Mouse (Mus musculus) cerebral cortex, adult 2 months (tissue): ENCODE results near the gene Prom2.

Source experiments
- WGBS: fragments of 180-500 bp; shearing (Covaris S2); methylation state at CpG from one replicate; pipeline ENCODE4 v1.1.7; 2018; 5-methylcytosine and 5-hydroxymethylcytosine counted together

Gene Prom2

GRCm38 (mm10) chr2:127523950-127524729 is 17.1 kb downstream of the Prom2 start:
- WGBS = 56% methylated on average over 7 of the region's 7 CpGs

DNA sequence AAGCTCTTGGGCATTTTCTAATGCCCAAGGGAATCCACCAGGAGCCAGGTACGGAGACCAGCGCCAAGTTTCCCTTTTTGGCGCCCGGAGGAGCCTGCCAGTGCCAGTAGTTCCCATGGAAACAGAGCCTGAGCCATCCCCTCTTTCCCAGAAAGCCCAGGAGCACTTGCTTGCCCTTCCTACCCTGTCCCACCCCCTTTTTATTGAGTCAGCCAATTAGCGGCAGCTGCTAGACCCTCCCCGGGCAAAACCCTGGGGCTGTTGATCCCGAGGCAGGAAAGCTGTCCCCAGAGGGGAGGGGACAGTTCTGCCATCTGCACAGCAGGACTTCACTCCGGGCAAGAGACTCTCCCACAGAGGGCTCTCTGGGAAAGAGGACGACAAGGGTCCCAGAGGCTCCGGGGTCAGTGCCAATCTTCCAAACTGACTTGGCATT is 19.2 kb downstream of the Prom2 start, which contains the start of gene Kcnip3:
Gene Kcnip3, minus strand, starts transcription at position 89 of the 436 bp plus-strand sequence.
- WGBS = 8% methylated on average over 10 of the region's 10 CpGs

- 5% methylated on average over 18 of the region's 18 CpGs for WGBS
These were observed 19.9 kb downstream of the Prom2 start for GRCm38 (mm10) chr2:127521172-127522005.

DNA sequence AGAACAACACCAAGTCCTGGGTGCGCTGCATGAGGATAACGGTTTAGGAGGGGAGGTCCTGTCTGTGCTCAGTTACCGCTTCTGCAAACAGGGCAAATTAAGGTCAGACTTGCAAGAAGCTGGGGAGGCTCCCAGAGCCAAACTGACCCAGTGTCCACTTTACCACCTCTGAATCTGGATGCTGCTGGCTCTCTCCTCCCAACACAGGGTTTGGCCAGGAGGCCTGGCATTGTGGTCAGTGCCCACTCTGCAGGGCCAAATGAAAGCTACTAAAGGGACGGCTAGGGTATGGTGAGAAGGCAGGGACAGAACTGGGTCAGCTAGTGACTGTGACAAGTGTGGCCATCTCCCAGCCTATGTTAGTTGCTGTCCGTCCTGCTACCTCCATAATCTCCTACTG is 22.0 kb downstream of the Prom2 start:
- WGBS = 56% methylated on average over 5 of the region's 5 CpGs

- 56% methylated on average over 3 of the region's 3 CpGs for WGBS
These were observed 22.4 kb downstream of the Prom2 start for GRCm38 (mm10) chr2:127518831-127519230.

- WGBS = 14% methylated on average over 3 of the region's 3 CpGs
These were observed 23.0 kb downstream of the Prom2 start for GRCm38 (mm10) chr2:127518273-127518672.

GRCm38 (mm10) chr2:127517081-127517480 is 24.2 kb downstream of the Prom2 start:
- WGBS = 38% methylated on average over 8 of the region's 8 CpGs

DNA sequence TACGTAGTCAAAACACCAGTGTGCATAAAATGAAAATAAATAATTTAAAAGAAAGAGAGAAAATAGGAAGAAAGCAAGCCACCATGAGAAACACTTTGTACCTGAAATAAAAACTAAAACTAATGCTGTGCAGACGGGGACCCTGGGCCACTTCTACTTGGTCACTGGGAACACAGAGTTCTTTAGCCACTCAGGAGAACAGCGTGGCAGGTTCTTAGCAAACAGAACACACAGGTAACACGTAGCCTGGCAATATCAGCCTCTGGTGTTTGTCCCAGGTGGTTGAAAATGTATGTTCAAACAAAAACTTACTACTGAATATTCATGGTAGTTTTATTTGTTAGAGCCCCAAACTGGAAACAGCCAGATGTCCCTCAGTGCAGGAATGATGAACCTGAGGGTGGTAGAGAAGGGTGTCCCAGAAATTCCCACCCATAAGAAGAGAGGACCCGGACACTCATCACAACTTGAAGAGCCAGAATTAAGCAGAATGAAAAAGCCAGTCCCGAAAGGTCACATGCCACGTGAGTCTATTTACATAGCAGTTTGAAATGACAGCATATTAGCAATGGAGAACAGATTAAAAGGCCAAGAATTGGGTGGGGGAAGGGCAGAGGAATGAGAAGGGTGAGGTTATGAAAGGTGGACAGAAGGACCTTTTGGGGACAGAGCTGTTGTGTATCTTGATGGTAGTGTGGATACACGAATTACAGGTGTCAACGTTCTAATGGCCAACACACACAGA is 26.7 kb downstream of the Prom2 start:
- WGBS = 76% methylated on average over 9 of the region's 9 CpGs

- 39% methylated on average over 3 of the region's 3 CpGs for WGBS
These were observed 28.0 kb downstream of the Prom2 start for GRCm38 (mm10) chr2:127513244-127513643.

DNA sequence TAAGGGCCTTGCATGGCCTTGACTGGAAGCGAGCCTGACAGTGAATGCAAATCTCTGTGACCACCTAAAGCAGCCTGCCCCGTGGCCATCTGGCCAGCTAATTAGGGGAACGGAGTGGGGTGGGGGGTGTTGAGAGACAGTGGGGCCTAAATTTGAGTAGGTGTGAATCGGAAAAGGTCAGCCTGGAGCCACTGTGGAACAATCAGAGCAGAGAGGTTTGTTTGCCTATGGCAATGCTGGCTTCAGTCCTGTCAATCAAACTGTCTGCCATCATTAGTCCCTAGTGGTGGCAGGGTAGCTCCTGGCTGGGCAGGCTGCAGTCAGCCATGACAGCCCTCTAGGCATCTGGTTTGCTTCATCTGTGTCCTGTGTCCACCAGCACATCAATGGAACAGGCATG is 29.8 kb downstream of the Prom2 start:
- WGBS = 59% methylated on average over 4 of the region's 4 CpGs

GRCm38 (mm10) chr2:127507967-127508660 is 33.2 kb downstream of the Prom2 start:
- 40% methylated on average over 7 of the region's 7 CpGs for WGBS

DNA sequence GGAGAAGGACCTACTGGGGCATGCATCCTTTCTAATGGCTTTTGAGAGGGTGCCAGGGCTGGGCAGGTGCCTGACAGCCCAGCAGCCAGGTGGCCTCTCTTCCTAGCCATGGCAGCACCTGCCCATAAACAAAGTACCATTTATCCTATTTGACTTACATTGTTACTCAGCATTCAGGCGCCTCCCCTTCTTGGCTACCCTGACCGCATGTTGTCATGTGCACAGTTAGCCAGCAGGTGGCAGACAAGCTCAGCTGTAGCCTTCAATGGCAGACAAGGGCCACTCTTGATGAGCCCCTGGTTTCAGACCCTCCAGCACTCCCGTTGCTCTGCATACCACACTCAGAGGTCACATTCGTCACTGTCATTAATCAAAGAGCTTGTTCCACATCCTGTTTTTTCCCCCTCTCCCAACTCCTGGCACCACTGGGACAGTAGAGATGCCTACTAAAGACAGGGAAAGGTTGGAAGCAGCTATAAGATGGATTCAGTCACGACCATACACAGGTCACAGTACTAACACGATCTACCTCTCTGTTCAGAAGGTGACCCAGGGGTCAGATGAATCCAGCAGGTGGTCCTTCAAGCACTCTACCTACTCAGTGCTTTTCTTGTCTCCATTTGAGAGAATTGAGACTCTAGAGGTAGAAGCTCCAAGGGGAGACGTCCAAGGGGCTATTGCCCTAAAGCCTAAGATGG is 34.0 kb downstream of the Prom2 start:
- 33% methylated on average over 7 of the region's 7 CpGs for WGBS

- WGBS = 71% methylated on average over 6 of the region's 6 CpGs
These were observed 35.1 kb downstream of the Prom2 start for GRCm38 (mm10) chr2:127506131-127506632.

DNA sequence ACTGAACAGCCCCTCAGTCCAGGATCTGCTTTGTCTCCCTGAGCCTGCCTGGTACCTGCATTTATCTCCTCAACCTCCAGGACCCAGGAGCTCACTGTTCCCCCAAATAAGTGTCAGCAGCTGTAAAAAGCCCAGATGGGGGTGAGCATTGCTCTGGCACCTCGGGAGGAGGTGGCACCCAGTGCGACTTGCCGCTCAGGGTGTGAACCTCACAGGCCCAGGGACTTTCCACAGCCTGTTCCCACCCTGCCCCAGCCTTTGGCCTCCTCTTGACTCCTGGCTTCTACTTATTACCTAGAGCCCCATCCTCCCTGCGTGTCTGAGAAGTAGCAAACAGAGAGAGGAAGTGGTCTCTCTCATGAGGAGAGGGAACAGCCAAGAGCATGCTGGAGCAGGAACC is 36.1 kb downstream of the Prom2 start:
- WGBS = 58% methylated on average over 4 of the region's 4 CpGs

DNA sequence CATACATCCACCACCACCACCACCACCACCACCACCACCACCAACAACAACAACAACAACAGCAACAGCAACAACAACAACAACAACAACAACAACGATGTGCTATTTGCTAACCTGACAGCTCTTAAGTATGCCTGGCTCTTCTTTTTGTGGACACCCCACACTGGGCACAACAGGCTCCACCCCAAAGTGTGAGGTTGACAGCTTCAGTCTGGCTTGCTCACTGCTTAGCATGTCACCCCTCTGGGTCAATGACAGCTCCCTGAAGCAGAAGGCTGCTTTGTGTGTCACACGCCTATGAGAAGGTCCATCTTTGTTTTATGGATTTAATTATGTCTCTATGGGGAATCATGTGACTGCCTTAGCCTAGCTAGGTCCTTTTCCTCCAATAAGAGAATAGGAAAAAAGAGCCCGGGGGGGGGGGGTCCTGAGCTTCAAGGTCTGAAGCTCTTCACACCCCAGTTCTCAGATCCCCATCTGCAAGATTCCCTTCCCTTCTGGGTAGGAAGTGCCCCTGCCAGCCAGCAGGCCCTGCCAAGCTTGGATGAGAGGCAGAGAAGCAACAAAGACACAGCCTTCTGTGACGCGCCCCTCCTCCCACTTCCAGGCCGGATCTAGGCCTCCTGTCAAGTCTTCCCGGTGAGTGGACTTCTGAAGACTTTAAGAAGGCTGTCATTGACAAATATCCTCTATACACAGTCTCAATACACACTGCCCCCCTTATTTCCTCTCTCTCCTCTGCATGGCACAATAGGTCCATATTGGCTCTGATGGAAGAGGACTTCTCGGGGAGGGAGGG is 37.3 kb downstream of the Prom2 start:
- WGBS = 30% methylated on average over 8 of the region's 8 CpGs

- WGBS = 32% methylated on average over 7 of the region's 7 CpGs
These were observed 40.2 kb downstream of the Prom2 start for GRCm38 (mm10) chr2:127501061-127501460.

- WGBS = 53% methylated on average over 8 of the region's 8 CpGs
These were observed 42.5 kb downstream of the Prom2 start for GRCm38 (mm10) chr2:127498750-127499149.

GRCm38 (mm10) chr2:127496321-127496720 is 44.9 kb downstream of the Prom2 start:
- 90% methylated on average over 1 of the region's 1 CpGs for WGBS

DNA sequence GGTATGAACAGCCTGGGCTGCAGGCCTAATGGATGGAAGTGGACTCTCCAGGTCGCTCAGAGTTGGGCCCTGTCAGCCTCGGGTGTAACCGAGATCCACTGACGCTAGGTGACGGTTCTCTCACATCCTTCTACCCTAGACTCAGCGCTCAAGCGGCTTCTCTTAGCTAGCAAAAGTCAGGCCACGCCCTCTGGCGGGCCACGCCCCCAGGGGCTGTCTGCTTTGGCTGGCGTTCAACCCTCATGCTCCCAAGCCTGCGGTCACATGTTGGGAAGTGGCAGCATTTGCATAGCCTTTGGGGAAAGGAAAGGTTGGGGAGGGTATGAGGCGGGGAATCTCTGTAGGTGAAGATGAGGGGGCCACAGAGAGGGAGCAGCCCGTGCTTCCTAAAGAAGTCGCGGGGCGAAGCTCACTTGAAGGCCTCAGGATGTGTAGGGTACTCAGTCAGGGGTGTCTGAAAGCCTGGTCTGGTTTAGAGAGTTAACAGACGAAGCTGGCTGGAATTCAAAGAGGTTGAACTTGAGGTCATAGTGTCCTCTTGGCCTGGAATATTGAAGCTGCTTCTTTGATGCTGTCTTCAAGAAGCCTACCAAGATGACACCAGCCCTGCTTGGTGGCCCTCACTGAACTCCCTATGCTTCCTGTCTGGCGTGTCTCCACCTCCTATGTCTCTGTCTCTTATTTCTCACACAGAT is 56.6 kb downstream of the Prom2 start:
- 43% methylated on average over 19 of the region's 19 CpGs for WGBS
